ENCODE assay signal across 37 mouse cellular contexts in the genomic region with DNA sequence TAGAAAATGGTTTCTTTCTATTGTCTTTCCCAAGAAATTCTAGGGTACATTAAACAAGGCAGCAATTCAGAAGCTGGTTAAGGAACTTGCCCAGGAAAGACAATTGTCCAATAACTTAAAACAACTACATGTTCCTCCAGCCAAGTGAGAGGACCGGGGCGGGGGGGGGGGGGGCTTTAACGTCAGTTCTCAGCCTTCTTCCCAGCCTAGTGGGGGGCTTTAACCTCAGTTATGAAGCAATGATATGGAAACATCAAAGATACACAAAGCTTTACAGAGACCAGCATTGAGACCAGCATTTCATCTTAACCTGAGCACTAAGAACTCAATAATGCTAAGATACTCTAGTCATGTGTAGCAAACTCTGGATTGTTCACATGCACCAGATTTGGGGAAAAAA. TPM values are rescaled to one million over a fixed set of nuclear protein-coding genes. Genes with fewer than 3 reads are reported as not detected.
"Had no signal": no experiment of that assay in that cellular context is flagged by ENCODE, and none has a peak within 500 bp of the region (broad histone marks: within the 10 kb centered on the region; RNA-seq: fewer than 3 reads in every experiment).

A gene (minus strand): TSS at position 101 of the 400 bp plus-strand sequence.

- H3K4me3 ChIP-seq: left cerebral cortex, adult 2 months; limb, embryonic 10.5 days; limb, embryonic 12.5 days; limb, embryonic 13.5 days; limb, embryonic 15.5 days; liver, embryonic 12.5 days; liver, embryonic 13.5 days; liver, embryonic 15.5 days; lung, embryonic 15.5 days; megakaryocyte, embryonic 14.5 days; midbrain, embryonic 10.5 days; midbrain, embryonic 12.5 days; midbrain, embryonic 13.5 days; midbrain, embryonic 15.5 days; myocyte had no signal

- DNase-seq: left cerebral cortex, postnatal 4 days; liver; liver, embryonic 13.5 days; liver, postnatal 0 days; lung, adult 18-20 months; lung, adult 2 months; lung, embryonic 14.5 days; lung, postnatal 10 days; lung, postnatal 14 days; lung, postnatal 36 days; lung, postnatal 4 days; midbrain, embryonic 14.5 days had no signal

- H3K27me3 ChIP-seq: limb, embryonic 12.5 days; limb, embryonic 13.5 days; limb, embryonic 15.5 days; liver, embryonic 12.5 days; liver, embryonic 13.5 days; liver, embryonic 15.5 days; lung, embryonic 15.5 days; megakaryocyte, embryonic 14.5 days; midbrain, embryonic 12.5 days; midbrain, embryonic 13.5 days; midbrain, embryonic 15.5 days had no signal

- H3K27ac ChIP-seq: left cerebral cortex, adult 2 months; limb, embryonic 10.5 days; limb, embryonic 12.5 days; limb, embryonic 13.5 days; limb, embryonic 15.5 days; liver, embryonic 12.5 days; liver, embryonic 13.5 days; liver, embryonic 14.5 days; liver, embryonic 15.5 days; lung, embryonic 15.5 days; macrophage; midbrain, embryonic 10.5 days; midbrain, embryonic 12.5 days; midbrain, embryonic 13.5 days; midbrain, embryonic 15.5 days had no signal

- H3K36me3 ChIP-seq: limb, embryonic 10.5 days; limb, embryonic 12.5 days; limb, embryonic 13.5 days; limb, embryonic 15.5 days; liver, embryonic 12.5 days; liver, embryonic 13.5 days; liver, embryonic 15.5 days; lung, embryonic 15.5 days; midbrain, embryonic 10.5 days; midbrain, embryonic 12.5 days; midbrain, embryonic 13.5 days; midbrain, embryonic 15.5 days had no signal

- H3K4me1 ChIP-seq: limb, embryonic 10.5 days; limb, embryonic 12.5 days; limb, embryonic 13.5 days; limb, embryonic 15.5 days; liver, embryonic 12.5 days; liver, embryonic 13.5 days; liver, embryonic 15.5 days; lung, embryonic 15.5 days; megakaryocyte, embryonic 14.5 days; midbrain, embryonic 10.5 days; midbrain, embryonic 12.5 days; midbrain, embryonic 13.5 days; midbrain, embryonic 15.5 days had no signal

RNA-seq across cellular contexts. Expression of the gene that starts here (rescaled TPM):
- polyA plus RNA-seq: limb, embryonic 10.5 days; limb, embryonic 11.5 days; limb, embryonic 12.5 days; limb, embryonic 13.5 days; limb, embryonic 14.5 days; limb, embryonic 15.5 days; liver, adult 2 months; liver, embryonic 11.5 days; liver, embryonic 12.5 days; liver, embryonic 13.5 days; liver, embryonic 14.5 days; liver, embryonic 15.5 days; liver, embryonic 16.5 days; liver, postnatal 0 days; lung, adult 2 months; lung, embryonic 14.5 days; lung, embryonic 16.5 days; macrophage; midbrain, embryonic 10.5 days; midbrain, embryonic 11.5 days; midbrain, embryonic 12.5 days; midbrain, embryonic 13.5 days; midbrain, embryonic 14.5 days; midbrain, embryonic 15.5 days; midbrain, embryonic 16.5 days; midbrain, postnatal 0 days; myocyte had no signal
